Mouse (Mus musculus) hindbrain, postnatal 0 days (tissue): Measurements from ENCODE around the gene Sh3bgrl. TPM values are rescaled to one million over a fixed set of nuclear protein-coding genes. Genes with fewer than 3 reads are reported as not detected.

ENCODE experiments used
- ATAC-seq: fragments of 200-750 bp; cut with Nextera tagmentation; 2 replicates; pipeline ENCODE4 v1.8.0; 2017; ENCODE audit warnings: mild to moderate bottlenecking, moderate TSS enrichment, moderate library complexity
- DNase-seq: peaks from one replicate; pipeline ENCODE4 v3.0.0-alpha.2; 2015; ENCODE audit warnings: low spot score
- H3K27ac ChIP-seq: fragments of 300-500 bp; sonication (generic); 2 replicates; pipeline ENCODE4 v1.5.1; 2014; ENCODE audit warnings: mild to moderate bottlenecking
- H3K27me3 ChIP-seq: fragments of 300-500 bp; sonication (generic); 2 replicates; pipeline ENCODE4 v1.6.1; 2014; ENCODE audit warnings: low read length, mixed read lengths; ENCODE audit not compliant: insufficient read depth
- H3K36me3 ChIP-seq: fragments of 300-500 bp; sonication (generic); 2 replicates; pipeline ENCODE4 v1.6.1; 2014; ENCODE audit warnings: low read length, mixed read lengths; ENCODE audit not compliant: insufficient read depth
- H3K4me1 ChIP-seq: fragments of 300-500 bp; sonication (generic); 2 replicates; pipeline ENCODE4 v1.6.1; 2014; ENCODE audit warnings: antibody characterized with exemption, low read length, mixed read lengths; ENCODE audit not compliant: insufficient read depth
- H3K4me2 ChIP-seq: fragments of 300-500 bp; sonication (generic); 2 replicates; pipeline ENCODE4 v1.6.1; 2014; ENCODE audit warnings: low read depth, mild to moderate bottlenecking, low read length, moderate library complexity, mixed read lengths
- H3K4me3 ChIP-seq: fragments of 300-500 bp; sonication (generic); 2 replicates; pipeline ENCODE4 v1.5.1; 2014; ENCODE audit warnings: low read length
- H3K9ac ChIP-seq: fragments of 300-500 bp; sonication (generic); replicated peaks from 2 replicates; pipeline ENCODE4 v1.6.1; 2014; ENCODE audit warnings: mild to moderate bottlenecking, low read length, moderate library complexity, mixed read lengths
- H3K9me3 ChIP-seq: fragments of 300-500 bp; sonication (generic); 2 replicates; pipeline ENCODE4 v1.6.1; 2016; ENCODE audit warnings: low read length, mixed read lengths
- CTCF ChIP-seq: IDR thresholded peaks from 2 replicates; pipeline ENCODE4 v1.5.1; 2016; ENCODE audit warnings: antibody characterized with exemption, control low read depth, low read depth
- WGBS: fragments of 180-500 bp; shearing (Covaris S2); extraction: QIAGEN DNeasy Blood & Tissue Kit; methylation state at CpG from one replicate; pipeline ENCODE4 v1.1.7; 2014; 5-methylcytosine and 5-hydroxymethylcytosine counted together
- polyA plus RNA-seq: library from polyadenylated mRNA; unstranded; fragments of >200 nt; fragmentation: Nextera tagmentation; extraction: Ambion mirVana; gene quantifications from 2 replicates; pipeline ENCODE4 v1.2.1, GENCODE M21; 2015
- total RNA-seq: library from RNA; depleted of rRNA; stranded (reverse); fragments of >200 nt; gene quantifications from 2 replicates; pipeline ENCODE4 v1.2.3, GENCODE M21; 2014

Sh3bgrl gene
- total and polyA plus RNA-seq, 2 experiments from 2014 or later: 66.8 to 143 TPM

GRCm38 (mm10) chrX:109130066-109130465 is 34.9 kb downstream of the Sh3bgrl start:
- no peak overlapping the region for H3K4me2 ChIP-seq

GRCm38 (mm10) chrX:109131834-109132233 is 36.7 kb downstream of the Sh3bgrl start:
- ATAC-seq (no peak), DNase-seq (no peak)
- H3K4me2 ChIP-seq: no peak overlapping the region
- no peak for TF ChIP-seq CTCF
- H3K9me3 ChIP-seq: no peaks in the 10 kb centered on the region
- no peaks in the 10 kb centered on the region for H3K36me3 ChIP-seq
- WGBS: 79% methylated on average over 2 of the region's 2 CpGs
- no peak overlapping the region for H3K27ac ChIP-seq
- no peak overlapping the region for H3K9ac ChIP-seq
- no peaks in the 10 kb centered on the region for H3K27me3 ChIP-seq
- no peak overlapping the region for H3K4me3 ChIP-seq
- no peaks in the 10 kb centered on the region for H3K4me1 ChIP-seq

More at GRCm38 (mm10) chrX:109130066-109130465, 34.9 kb downstream of the Sh3bgrl start:
- H3K4me1 ChIP-seq: no peaks in the 10 kb centered on the region
- H3K27ac ChIP-seq: no peak overlapping the region
- no peak overlapping the region for H3K4me3 ChIP-seq
- H3K9ac ChIP-seq: no peak overlapping the region
- DNase-seq: no peak
- TF ChIP-seq CTCF: no peak
- no peaks in the 10 kb centered on the region for H3K9me3 ChIP-seq
- H3K36me3 ChIP-seq: no peaks in the 10 kb centered on the region
- 90% methylated on average over 1 of the region's 1 CpGs for WGBS
- H3K27me3 ChIP-seq: no peaks in the 10 kb centered on the region
- no peak for ATAC-seq

DNA sequence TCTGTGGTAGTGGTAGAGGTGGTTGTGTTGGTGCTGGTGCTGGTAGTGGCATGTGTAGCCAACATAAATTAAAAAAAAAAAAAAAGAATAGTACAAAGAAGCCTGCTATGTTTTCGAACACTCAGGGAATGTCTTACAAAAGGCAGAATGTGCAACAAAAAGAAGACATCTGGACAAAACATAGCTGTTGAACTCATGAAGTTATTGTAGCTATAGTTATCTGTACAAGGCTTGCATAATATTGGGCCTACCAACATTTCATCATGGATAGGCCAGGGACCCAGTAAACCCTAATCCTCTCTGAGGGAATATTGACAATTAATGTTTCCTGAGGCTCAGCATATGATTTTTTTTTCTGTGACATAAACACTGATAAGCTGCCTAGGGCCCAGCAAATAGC is 37.3 kb downstream of the Sh3bgrl start:
- Histone ChIP-seq H3K4me3 (no peak overlapping the region), H3K4me1 (no peaks in the 10 kb centered on the region), H3K27ac (no peak overlapping the region), H3K4me2 (no peak overlapping the region), H3K36me3 (no peaks in the 10 kb centered on the region), H3K9ac (no peak overlapping the region), H3K9me3 (no peaks in the 10 kb centered on the region), H3K27me3 (no peaks in the 10 kb centered on the region)
- 75% methylated on average over 1 of the region's 1 CpGs for WGBS
- TF ChIP-seq CTCF: no peak
- ATAC-seq (no peak), DNase-seq (no peak)

GRCm38 (mm10) chrX:109133500-109133899 is 38.3 kb downstream of the Sh3bgrl start:
- H3K27me3 ChIP-seq: no peaks in the 10 kb centered on the region
- no peaks in the 10 kb centered on the region for H3K4me1 ChIP-seq
- WGBS: 65% methylated on average over 2 of the region's 2 CpGs
- no peak overlapping the region for H3K9ac ChIP-seq
- no peak overlapping the region for H3K4me2 ChIP-seq
- no peaks in the 10 kb centered on the region for H3K9me3 ChIP-seq
- no peaks in the 10 kb centered on the region for H3K36me3 ChIP-seq
- ATAC-seq (no peak), DNase-seq (no peak)
- TF ChIP-seq CTCF: no peak
- no peak overlapping the region for H3K27ac ChIP-seq
- H3K4me3 ChIP-seq: no peak overlapping the region

- H3K4me1 ChIP-seq: no peaks in the 10 kb centered on the region
- TF ChIP-seq CTCF: no peak
- no peaks in the 10 kb centered on the region for H3K9me3 ChIP-seq
- DNase-seq (no peak), ATAC-seq (no peak)
- no peaks in the 10 kb centered on the region for H3K27me3 ChIP-seq
- no peaks in the 10 kb centered on the region for H3K36me3 ChIP-seq
- no peak overlapping the region for H3K4me3 ChIP-seq
- no peak overlapping the region for H3K4me2 ChIP-seq
- no peak overlapping the region for H3K27ac ChIP-seq
- no peak overlapping the region for H3K9ac ChIP-seq
Measured at GRCm38 (mm10) chrX:109136306-109136705, 41.1 kb downstream of the Sh3bgrl start.

DNA sequence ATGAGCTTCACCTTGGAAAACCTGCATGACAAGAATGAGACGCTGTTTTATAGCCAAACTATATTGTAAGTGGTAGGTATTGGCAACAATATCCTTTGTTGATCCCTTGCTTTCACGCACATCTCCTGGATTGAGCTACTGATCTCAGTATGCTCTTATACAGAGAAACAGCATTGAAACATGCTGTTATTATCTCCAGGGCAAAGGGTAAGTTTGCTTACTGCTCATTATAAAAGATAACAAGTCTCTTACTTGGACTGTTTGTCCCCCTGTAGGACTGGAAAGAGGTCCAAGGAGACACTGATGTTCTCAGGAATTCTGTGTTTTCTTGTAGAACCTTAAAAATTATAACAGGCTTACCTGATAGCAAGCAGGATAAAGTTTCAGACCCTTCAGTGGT is 41.7 kb downstream of the Sh3bgrl start:
- Histone ChIP-seq H3K9me3 (no peaks in the 10 kb centered on the region), H3K27me3 (no peaks in the 10 kb centered on the region), H3K4me1 (no peaks in the 10 kb centered on the region), H3K27ac (no peak overlapping the region), H3K9ac (no peak overlapping the region), H3K4me2 (no peak overlapping the region), H3K36me3 (no peaks in the 10 kb centered on the region), H3K4me3 (no peak overlapping the region)
- 85% methylated on average over 2 of the region's 2 CpGs for WGBS
- TF ChIP-seq CTCF: no peak
- DNase-seq: no peak
- ATAC-seq: no peak

DNA sequence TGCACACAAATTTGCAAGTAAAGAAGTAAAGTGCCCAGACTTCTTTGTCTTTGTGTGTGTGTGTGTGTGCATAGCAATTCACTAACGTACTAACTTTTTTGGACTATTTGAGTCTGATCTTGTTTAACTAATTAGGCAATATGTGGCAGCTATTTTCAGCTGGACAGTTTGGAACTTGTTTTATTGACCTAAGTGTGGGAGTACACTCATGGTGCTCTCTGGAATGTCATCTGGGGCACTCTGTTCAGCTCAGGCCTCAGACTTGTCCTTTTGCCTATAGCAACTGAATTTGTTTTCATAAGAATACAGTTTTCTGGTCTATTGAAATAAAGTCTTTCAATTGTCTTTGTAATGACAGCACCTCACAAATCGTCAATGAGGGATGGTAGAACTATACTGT is 42.1 kb downstream of the Sh3bgrl start:
- no peak overlapping the region for H3K9ac ChIP-seq
- no peak overlapping the region for H3K4me2 ChIP-seq
- no peak overlapping the region for H3K4me3 ChIP-seq
- no peak for TF ChIP-seq CTCF
- no peaks in the 10 kb centered on the region for H3K9me3 ChIP-seq
- 69% methylated on average over 2 of the region's 2 CpGs for WGBS
- no peaks in the 10 kb centered on the region for H3K4me1 ChIP-seq
- no peaks in the 10 kb centered on the region for H3K36me3 ChIP-seq
- H3K27ac ChIP-seq: no peak overlapping the region
- ATAC-seq (no peak), DNase-seq (no peak)
- no peaks in the 10 kb centered on the region for H3K27me3 ChIP-seq
